Mouse (Mus musculus) intestine, embryonic 15.5 days (tissue): Measurements from ENCODE around the gene Cfi. TPM values are rescaled to one million over a fixed set of nuclear protein-coding genes. Genes with fewer than 3 reads are reported as not detected.

ENCODE experiments used
- ATAC-seq: fragments of 200-750 bp; cut with Nextera tagmentation; 2 replicates; pipeline ENCODE4 v1.8.0; 2017; ENCODE audit warnings: moderate TSS enrichment, moderate library complexity
- H3K27ac ChIP-seq: fragments of 300-500 bp; sonication (generic); 2 replicates; pipeline ENCODE4 v1.5.1; 2015; ENCODE audit warnings: mild to moderate bottlenecking, inconsistent platforms
- H3K27me3 ChIP-seq: fragments of 300-500 bp; sonication (generic); replicated peaks from 2 replicates; pipeline ENCODE4 v1.6.1; 2015; ENCODE audit warnings: inconsistent platforms
- H3K36me3 ChIP-seq: fragments of 300-500 bp; sonication (generic); 2 replicates; pipeline ENCODE4 v1.6.1; 2015; ENCODE audit warnings: inconsistent platforms
- H3K4me1 ChIP-seq: fragments of 300-500 bp; sonication (generic); replicated peaks from 2 replicates; pipeline ENCODE4 v1.6.1; 2015; ENCODE audit warnings: inconsistent platforms
- H3K4me2 ChIP-seq: fragments of 300-500 bp; sonication (generic); replicated peaks from 2 replicates; pipeline ENCODE4 v1.6.1; 2015; ENCODE audit warnings: mild to moderate bottlenecking, inconsistent platforms
- H3K4me3 ChIP-seq: fragments of 300-500 bp; sonication (generic); replicated peaks from 2 replicates; pipeline ENCODE4 v1.5.1; 2015; ENCODE audit warnings: inconsistent platforms
- H3K9ac ChIP-seq: fragments of 300-500 bp; sonication (generic); 2 replicates; pipeline ENCODE4 v1.6.1; 2015; ENCODE audit warnings: inconsistent platforms
- H3K9me3 ChIP-seq: fragments of 300-500 bp; sonication (generic); 2 replicates; pipeline ENCODE4 v1.6.1; 2016; ENCODE audit warnings: inconsistent platforms
- WGBS: fragments of 180-500 bp; shearing (Covaris S2); methylation state at CpG from one replicate; pipeline ENCODE4 v1.1.7; 2015; 5-methylcytosine and 5-hydroxymethylcytosine counted together
- polyA plus RNA-seq: library from polyadenylated mRNA; unstranded; fragments of >200 nt; fragmentation: Nextera tagmentation; extraction: Ambion mirVana; gene quantifications from 2 replicates; pipeline ENCODE4 v1.2.1, GENCODE M21; 2015

The Cfi gene
- polyA plus RNA-seq, 1 experiment from 2014 or later = 57.9 TPM

GRCm38 (mm10) chr3:129903866-129904265, 68.2 kb downstream of the Cfi start:
- Histone ChIP-seq H3K4me2 (peak overlapping the region; percentile 11; the same call in 1 of the 2 replicates), H3K27me3 (no peaks in the 10 kb centered on the region), H3K4me3 (no peak overlapping the region), H3K9ac (no peak overlapping the region), H3K4me1 (peaks cover 23% of the 10 kb centered on the region), H3K27ac (no peak overlapping the region), H3K36me3 (0 out of 2 replicates have a peak, but pooled peaks cover 1% of the 10 kb centered on the region), H3K9me3 (no peaks in the 10 kb centered on the region)
- WGBS = 81% methylated on average over 8 of the region's 8 CpGs
- ATAC-seq = no peak

DNA sequence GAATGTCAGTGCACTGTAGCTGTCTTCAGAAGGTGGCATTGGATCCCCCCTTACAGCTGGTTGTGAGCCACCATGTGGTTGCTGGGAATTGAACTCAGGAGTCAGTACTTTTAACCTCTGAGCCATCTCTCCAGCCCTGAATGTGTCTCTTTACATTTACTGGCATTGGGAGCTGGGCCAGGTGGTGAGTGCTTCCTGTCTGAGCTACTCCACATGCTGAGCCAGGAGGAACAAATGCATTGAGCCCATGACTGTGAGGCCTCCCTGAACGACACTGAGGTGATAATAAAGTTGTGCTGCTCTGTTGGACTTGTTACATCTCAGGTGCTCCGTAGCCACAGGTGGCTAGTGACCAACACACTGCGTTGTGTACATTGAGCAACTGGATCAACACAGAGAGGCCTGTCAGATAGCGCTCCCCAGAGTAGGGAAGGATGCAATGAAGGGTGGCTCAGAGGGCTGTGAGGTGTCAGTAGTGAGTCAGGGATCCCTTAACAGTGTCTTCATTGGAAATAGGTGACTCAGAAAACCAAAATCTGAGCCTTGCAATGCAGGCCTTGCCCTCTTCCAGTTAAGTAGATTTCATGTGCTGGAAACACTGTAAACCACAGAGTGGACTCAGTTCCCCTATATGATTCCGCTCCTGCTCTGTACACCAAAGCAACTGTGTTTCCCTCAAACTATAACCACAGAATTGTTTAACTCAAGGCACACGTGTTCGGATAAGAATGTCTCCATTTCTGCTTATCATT, 68.9 kb downstream of the Cfi start:
- Histone ChIP-seq H3K9me3 (no peaks in the 10 kb centered on the region), H3K4me2 (no peak overlapping the region), H3K4me1 (peaks cover 23% of the 10 kb centered on the region), H3K36me3 (0 out of 2 replicates have a peak, but pooled peaks cover 3% of the 10 kb centered on the region), H3K27ac (no peak overlapping the region), H3K27me3 (no peaks in the 10 kb centered on the region), H3K4me3 (no peak overlapping the region), H3K9ac (no peak overlapping the region)
- WGBS = 71% methylated on average over 7 of the region's 7 CpGs
- ATAC-seq = no peak

GRCm38 (mm10) chr3:129912025-129912424, 76.3 kb downstream of the Cfi start:
- H3K4me1 ChIP-seq = no peaks in the 10 kb centered on the region
- ATAC-seq = no peak
- no peaks in the 10 kb centered on the region for H3K27me3 ChIP-seq
- H3K4me2 ChIP-seq = no peak overlapping the region
- no peak overlapping the region for H3K27ac ChIP-seq
- 93% methylated on average over 14 of the region's 14 CpGs for WGBS
- no peaks in the 10 kb centered on the region for H3K9me3 ChIP-seq
- no peak overlapping the region for H3K9ac ChIP-seq
- peaks cover 31% of the 10 kb centered on the region for H3K36me3 ChIP-seq
- no peak overlapping the region for H3K4me3 ChIP-seq

DNA sequence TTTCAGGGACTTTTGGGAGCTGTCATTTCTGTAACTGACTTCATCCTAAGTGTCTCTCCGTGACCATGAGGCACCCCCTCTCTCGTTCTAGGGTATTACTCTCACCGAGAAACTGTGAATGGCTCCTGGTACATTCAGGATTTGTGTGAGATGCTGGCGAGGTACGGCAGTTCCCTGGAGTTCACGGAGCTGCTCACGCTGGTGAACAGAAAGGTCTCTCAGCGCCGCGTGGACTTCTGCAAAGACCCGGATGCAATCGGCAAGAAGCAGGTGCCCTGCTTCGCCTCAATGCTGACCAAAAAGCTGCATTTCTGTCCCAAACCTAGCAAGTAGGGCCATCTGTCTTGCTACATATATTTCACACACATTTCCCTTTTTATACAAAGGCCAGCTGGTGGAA, 77.6 kb downstream of the Cfi start:
- Histone ChIP-seq H3K4me3 (no peak overlapping the region), H3K9me3 (no peaks in the 10 kb centered on the region), H3K36me3 (peaks cover 31% of the 10 kb centered on the region), H3K27me3 (no peaks in the 10 kb centered on the region), H3K27ac (no peak overlapping the region), H3K9ac (no peak overlapping the region), H3K4me2 (no peak overlapping the region), H3K4me1 (no peaks in the 10 kb centered on the region)
- 93% methylated on average over 13 of the region's 13 CpGs for WGBS
- ATAC-seq = no peak

DNA sequence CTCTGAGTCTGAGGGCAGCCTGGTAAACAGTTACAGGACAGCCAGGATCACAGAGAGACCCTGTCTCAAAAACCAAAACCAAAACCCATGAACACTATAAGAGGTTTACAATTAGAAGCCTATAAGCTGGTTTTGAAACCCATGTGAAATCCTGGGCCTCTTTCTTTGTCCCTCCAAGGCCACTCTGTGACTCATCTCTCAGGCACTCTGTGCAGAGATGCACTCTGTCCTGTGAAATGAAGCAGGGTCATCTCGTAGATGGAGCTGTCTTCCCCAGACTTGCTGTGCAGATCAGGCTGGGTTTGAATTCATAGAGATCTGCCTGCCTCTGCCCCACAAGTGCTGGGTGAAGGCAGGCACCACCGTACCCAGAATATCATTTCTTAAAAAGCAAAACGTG, 81.7 kb downstream of the Cfi start:
- Histone ChIP-seq H3K4me3 (no peak overlapping the region), H3K9ac (no peak overlapping the region), H3K36me3 (peaks cover 15% of the 10 kb centered on the region), H3K27me3 (no peaks in the 10 kb centered on the region), H3K27ac (no peak overlapping the region), H3K4me1 (no peaks in the 10 kb centered on the region), H3K9me3 (no peaks in the 10 kb centered on the region), H3K4me2 (no peak overlapping the region)
- WGBS = 75% methylated on average over 3 of the region's 3 CpGs
- ATAC-seq = no peak

GRCm38 (mm10) chr3:129918434-129918833, 82.8 kb downstream of the Cfi start:
- H3K4me2 ChIP-seq = no peak overlapping the region
- ATAC-seq = peak; percentile 62
- H3K4me3 ChIP-seq = no peak overlapping the region
- peaks cover 6% of the 10 kb centered on the region; the same call in 1 of the 2 replicates for H3K36me3 ChIP-seq
- WGBS = 13% methylated on average over 13 of the region's 13 CpGs
- no peak overlapping the region for H3K9ac ChIP-seq
- no peak overlapping the region for H3K27ac ChIP-seq
- no peaks in the 10 kb centered on the region for H3K27me3 ChIP-seq
- no peaks in the 10 kb centered on the region for H3K4me1 ChIP-seq
- H3K9me3 ChIP-seq = no peaks in the 10 kb centered on the region

- Histone ChIP-seq H3K36me3 (no peaks in the 10 kb centered on the region), H3K9ac (no peak overlapping the region), H3K27ac (no peak overlapping the region), H3K27me3 (no peaks in the 10 kb centered on the region), H3K4me3 (no peak overlapping the region), H3K9me3 (no peaks in the 10 kb centered on the region), H3K4me1 (no peaks in the 10 kb centered on the region), H3K4me2 (no peak overlapping the region)
- WGBS = 86% methylated on average over 7 of the region's 7 CpGs
- ATAC-seq = no peak
These were observed 87.9 kb downstream of the Cfi start for GRCm38 (mm10) chr3:129923581-129923980.

Other genes with a start within 250 kb of the Cfi start
- 1.5 and 2.0 TPM in 2 replicates for gene Egf, start 80.6 kb upstream of the Cfi start, polyA plus RNA-seq
- not detected in 2 replicates for gene Lrit3, start 31.9 kb upstream of the Cfi start, polyA plus RNA-seq
- not detected in 2 replicates for gene Rrh, start 13.3 kb upstream of the Cfi start, polyA plus RNA-seq
- 87.7 and 93.2 TPM in 2 replicates for gene Gar1, start 4.5 kb upstream of the Cfi start, polyA plus RNA-seq
- 68.9 and 69.1 TPM in 2 replicates for gene Pla2g12a, start 42.7 kb downstream of the Cfi start, polyA plus RNA-seq
- gene Casp6, start 65.5 kb downstream of the Cfi start, polyA plus RNA-seq = 142 and 147 TPM in 2 replicates
- 2.5 and 3.5 TPM in 2 replicates for gene Mcub, start 134.3 kb downstream of the Cfi start, polyA plus RNA-seq
- 24.7 and 29.2 TPM in 2 replicates for gene Sec24b, start 225.7 kb downstream of the Cfi start, polyA plus RNA-seq